Mouse (Mus musculus) C2C12 (cell line): ENCODE results near the gene Olfr1049. TPM values are rescaled to one million over a fixed set of nuclear protein-coding genes. Genes with fewer than 3 reads are reported as not detected.
"Not testable (repeated sequence)": the region's sequence is repeated elsewhere in the genome, so short reads cannot be mapped to it uniquely, and the experiment has no call there.

Experiments used
- H3K27me3 ChIP-seq: one replicate; pipeline ENCODE4 v1.6.1; 2011; ENCODE audit not compliant: control insufficient read depth, insufficient read depth, insufficient read length
- H3K36me3 ChIP-seq: one replicate; pipeline ENCODE4 v1.6.1; 2011; ENCODE audit not compliant: control insufficient read depth, insufficient read depth
- H3K4me3 ChIP-seq: one replicate; pipeline ENCODE4 v1.5.1; 2011; ENCODE audit warnings: mild to moderate bottlenecking, control low read depth; ENCODE audit not compliant: poor library complexity, insufficient read depth, severe bottlenecking
- H3K79me2 ChIP-seq: one replicate; pipeline ENCODE4 v1.6.1; 2011; ENCODE audit not compliant: control insufficient read depth, insufficient read depth
- H3K79me3 ChIP-seq: one replicate; pipeline ENCODE4 v1.6.1; 2011; ENCODE audit warnings: low read depth, control low read depth
- H3ac ChIP-seq: one replicate; pipeline ENCODE3; 2011; ENCODE audit warnings: low read depth; ENCODE audit not compliant: control insufficient read depth, insufficient read length
- CEBPB ChIP-seq: IDR thresholded peaks from one replicate; pipeline ENCODE4 v1.6.1; 2011; ENCODE audit warnings: low read depth, mild to moderate bottlenecking, control low read depth, moderate library complexity
- CTCF ChIP-seq: IDR thresholded peaks from one replicate; pipeline ENCODE4 v1.5.1; 2011; ENCODE audit not compliant: control insufficient read depth, insufficient read depth, insufficient read length
- FOSL1 ChIP-seq: IDR thresholded peaks from one replicate; pipeline ENCODE4 v1.8.0; 2011; ENCODE audit warnings: mild to moderate bottlenecking, low read length; ENCODE audit not compliant: poor library complexity, insufficient read depth, severe bottlenecking
- MAX ChIP-seq: IDR thresholded peaks from one replicate; pipeline ENCODE4 v1.6.1; 2011; ENCODE audit warnings: mild to moderate bottlenecking, control low read depth
- MYOD1 ChIP-seq: IDR thresholded peaks from one replicate; pipeline ENCODE4 v1.6.1; 2011; ENCODE audit warnings: low read depth; ENCODE audit not compliant: control insufficient read depth, insufficient read length
- MYOG ChIP-seq: IDR thresholded peaks from one replicate; pipeline ENCODE4 v1.6.1; 2011; ENCODE audit not compliant: control insufficient read depth, insufficient read length; ENCODE audit errors: extremely low read depth
- USF1 ChIP-seq: IDR thresholded peaks from one replicate; pipeline ENCODE4 v1.6.1; 2011; ENCODE audit warnings: low read depth, mild to moderate bottlenecking, control low read depth, moderate library complexity
- long read RNA-seq, 2 experiments: library from polyadenylated mRNA; unstranded; transcript quantifications; one replicate each; pipeline ENCODE4 v2.0.0; 2019 to 2020
- polyA plus RNA-seq: library from polyadenylated mRNA; unstranded; fragments of >200 nt; fragmentation: generic; extraction: Trizol; gene quantifications from one replicate; pipeline ENCODE4 v1.2.1, GENCODE M21; 2012; ENCODE audit warnings: missing spikeins

Gene Olfr1049
- not detected for polyA plus RNA-seq
- long read RNA-seq, experiment 1: 0 reads
- long read RNA-seq, experiment 2: 0 reads

DNA sequence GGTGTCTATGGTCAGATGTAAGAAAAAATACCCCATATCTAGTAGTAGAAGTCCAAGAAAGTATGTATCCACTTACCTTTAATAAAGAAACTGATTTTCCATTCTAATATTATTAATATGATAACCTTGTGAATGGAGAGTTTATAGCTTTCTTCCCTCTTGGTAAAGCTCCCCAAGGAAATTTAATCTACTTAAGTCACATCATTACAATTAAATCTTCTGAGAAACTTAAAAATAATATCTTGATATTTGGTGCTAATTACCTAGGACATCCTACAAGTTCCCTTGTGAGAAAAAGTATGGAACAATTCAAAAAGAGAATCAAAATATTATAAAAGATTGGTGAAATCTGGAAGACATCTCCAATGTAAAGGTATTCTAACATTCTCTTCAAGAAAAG lies at the start of gene Olfr1049:
Gene Olfr1049, minus strand, starts transcription at position 101 of the 400 bp plus-strand sequence.
- not testable (repeated sequence) for H3ac ChIP-seq, H3K4me3 ChIP-seq, H3K36me3 ChIP-seq, H3K79me2 ChIP-seq, H3K27me3 ChIP-seq, H3K79me3 ChIP-seq

GRCm38 (mm10) chr2:86292155-86292554 lies 34.0 kb upstream of the Olfr1049 start, which contains the start of gene Olfr1052:
Gene Olfr1052 (plus strand): TSS chr2:86292455.
- H3K79me2 ChIP-seq: no peaks in the 10 kb centered on the region
- H3K36me3 ChIP-seq: no peaks in the 10 kb centered on the region
- H3ac ChIP-seq: no peak within 1 kb of the TSS
- H3K27me3 ChIP-seq: no peaks in the 10 kb centered on the region
- TF ChIP-seq CTCF (no peak), FOSL1 (no peak), MYOD1 (no peak), USF1 (no peak), MYOG (no peak), CEBPB (no peak), MAX (no peak)
- no peaks in the 10 kb centered on the region for H3K79me3 ChIP-seq
- no peak within 1 kb of the TSS for H3K4me3 ChIP-seq

- H3K27me3 ChIP-seq, H3K79me2 ChIP-seq, H3ac ChIP-seq, H3K36me3 ChIP-seq, H3K4me3 ChIP-seq, H3K79me3 ChIP-seq: not testable (repeated sequence)
Measured at GRCm38 (mm10) chr2:86278988-86279387, 20.9 kb upstream of the Olfr1049 start, which contains the start of gene Olfr1051. Gene Olfr1051 (minus strand): TSS chr2:86279088.

DNA sequence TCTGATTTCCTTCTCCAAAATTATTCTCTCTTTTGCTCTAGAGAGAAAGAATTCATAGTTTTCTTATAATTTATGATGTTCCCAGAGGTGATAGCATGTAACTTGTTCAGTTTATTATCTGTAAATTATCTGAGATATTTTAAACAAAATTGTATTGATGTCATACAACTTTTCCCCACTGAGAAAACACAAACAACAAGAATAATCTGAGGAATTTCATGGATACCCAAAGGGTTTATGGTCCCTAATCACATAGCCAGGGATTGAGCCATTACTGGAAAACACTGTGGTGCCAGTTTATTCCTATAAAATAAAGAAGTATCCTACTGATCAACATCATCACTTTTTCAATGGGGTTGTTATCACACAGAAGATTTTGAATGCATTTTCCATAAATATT lies 17.9 kb downstream of the Olfr1049 start, which contains the start of gene Olfr1048:
Gene Olfr1048, minus strand, starts transcription at position 101 of the 400 bp plus-strand sequence.
- H3K4me3 ChIP-seq: no peak within 1 kb of the TSS
- H3K36me3 ChIP-seq: no peaks in the 10 kb centered on the region
- no peaks in the 10 kb centered on the region for H3K79me2 ChIP-seq
- no peaks in the 10 kb centered on the region for H3K79me3 ChIP-seq
- H3K27me3 ChIP-seq: no peaks in the 10 kb centered on the region
- no peak for TF ChIP-seq MYOG
- TF ChIP-seq MYOD1: no peak
- TF ChIP-seq CTCF: no peak
- no peak for TF ChIP-seq MAX
- TF ChIP-seq CEBPB: no peak
- no peak for TF ChIP-seq USF1
- no peak for TF ChIP-seq FOSL1
- no peak within 1 kb of the TSS for H3ac ChIP-seq

DNA sequence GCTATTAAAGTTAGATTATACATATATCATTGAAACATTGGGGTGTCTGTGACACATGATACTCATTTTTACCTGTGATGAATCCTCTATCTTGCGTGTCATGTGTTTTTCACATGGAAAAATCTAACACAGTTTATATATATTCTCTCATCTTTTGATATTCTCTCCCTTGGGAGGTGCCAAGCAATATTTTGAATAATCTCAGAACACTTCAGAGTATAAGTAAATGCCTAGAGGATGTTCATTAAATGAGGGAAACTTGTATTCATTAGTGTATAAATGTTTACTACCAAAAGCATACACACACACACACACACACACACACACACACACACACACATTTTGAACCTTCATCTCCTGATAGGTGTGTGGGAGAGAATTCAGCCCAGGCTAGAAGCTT lies 26.8 kb downstream of the Olfr1049 start, which contains the start of gene Olfr1047:
Gene Olfr1047, minus strand, starts transcription at position 101 of the 400 bp plus-strand sequence.
- Histone ChIP-seq H3K36me3 (no peaks in the 10 kb centered on the region), H3K27me3 (no peaks in the 10 kb centered on the region), H3K79me3 (no peaks in the 10 kb centered on the region), H3K79me2 (no peaks in the 10 kb centered on the region), H3K4me3 (no peak within 1 kb of the TSS), H3ac (no peak within 1 kb of the TSS)
- TF ChIP-seq CTCF (no peak), USF1 (no peak), MYOG (no peak), MYOD1 (no peak), CEBPB (no peak)

DNA sequence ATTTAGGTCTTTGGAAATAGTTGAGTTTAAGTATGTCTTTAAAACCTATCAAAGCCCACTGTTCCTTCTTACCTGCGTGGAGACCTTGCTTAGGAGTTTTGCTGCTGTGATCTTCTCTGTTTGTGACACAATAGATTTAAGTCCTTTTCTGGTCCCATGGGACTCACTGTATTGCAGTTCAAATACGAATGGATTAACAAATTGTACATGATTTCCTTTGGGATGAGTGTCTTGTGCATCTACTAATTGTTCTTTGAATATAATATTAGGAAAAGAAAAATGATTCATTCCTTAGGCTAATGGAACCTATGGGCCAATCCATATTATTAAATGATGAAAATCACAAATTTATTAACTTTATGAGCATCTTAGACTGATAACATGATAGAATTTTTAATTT lies 38.9 kb downstream of the Olfr1049 start, which contains the start of gene Olfr1046:
Gene Olfr1046, minus strand, starts transcription at position 101 of the 400 bp plus-strand sequence.
- no peaks in the 10 kb centered on the region for H3K79me2 ChIP-seq
- H3ac ChIP-seq: no peak within 1 kb of the TSS
- H3K36me3 ChIP-seq: no peaks in the 10 kb centered on the region
- TF ChIP-seq MAX (no peak), CEBPB (no peak), CTCF (no peak)
- H3K79me3 ChIP-seq: no peaks in the 10 kb centered on the region
- no peak within 1 kb of the TSS for H3K4me3 ChIP-seq
- no peaks in the 10 kb centered on the region for H3K27me3 ChIP-seq

Other genes starting within 250 kb of the Olfr1049 start
- not detected for gene Olfr1033, start 237.7 kb downstream of the Olfr1049 start, polyA plus RNA-seq
- gene Olfr1034, start 212.5 kb downstream of the Olfr1049 start, polyA plus RNA-seq: not detected
- not detected for gene Olfr1036, start 184.3 kb downstream of the Olfr1049 start, polyA plus RNA-seq
- gene Olfr1037, start 170.9 kb downstream of the Olfr1049 start, polyA plus RNA-seq: not detected
- gene Olfr1039, start 122.4 kb downstream of the Olfr1049 start, polyA plus RNA-seq: not detected
- gene Olfr1040, start 111.6 kb downstream of the Olfr1049 start, polyA plus RNA-seq: not detected
- gene Olfr1042, start 96.5 kb downstream of the Olfr1049 start, polyA plus RNA-seq: not detected
- gene Olfr1043, start 90.8 kb downstream of the Olfr1049 start, polyA plus RNA-seq: not detected
- not detected for gene Olfr1044, start 80.5 kb downstream of the Olfr1049 start, polyA plus RNA-seq
- gene Olfr52, start 72.6 kb downstream of the Olfr1049 start, polyA plus RNA-seq: not detected
- not detected for gene Olfr1045, start 55.3 kb downstream of the Olfr1049 start, polyA plus RNA-seq
- gene Olfr1046, start 39.0 kb downstream of the Olfr1049 start, polyA plus RNA-seq: not detected
- gene Olfr1047, start 26.9 kb downstream of the Olfr1049 start, polyA plus RNA-seq: not detected
- gene Olfr1048, start 18.0 kb downstream of the Olfr1049 start, polyA plus RNA-seq: not detected
- gene Olfr1051, start 20.8 kb upstream of the Olfr1049 start, polyA plus RNA-seq: not detected
- gene Olfr1052, start 34.1 kb upstream of the Olfr1049 start, polyA plus RNA-seq: not detected
- gene Olfr1053, start 57.0 kb upstream of the Olfr1049 start, polyA plus RNA-seq: not detected
- gene Olfr1054, start 77.1 kb upstream of the Olfr1049 start, polyA plus RNA-seq: not detected
- gene Olfr1055, start 92.0 kb upstream of the Olfr1049 start, polyA plus RNA-seq: not detected
- gene Olfr1056, start 104.1 kb upstream of the Olfr1049 start, polyA plus RNA-seq: not detected
- not detected for gene Olfr1057, start 120.1 kb upstream of the Olfr1049 start, polyA plus RNA-seq
- not detected for gene Olfr1058, start 130.2 kb upstream of the Olfr1049 start, polyA plus RNA-seq
- gene Olfr1061, start 155.7 kb upstream of the Olfr1049 start, polyA plus RNA-seq: not detected
- not detected for gene Olfr1062, start 168.4 kb upstream of the Olfr1049 start, polyA plus RNA-seq
- not detected for gene Olfr1065, start 192.3 kb upstream of the Olfr1049 start, polyA plus RNA-seq
- not detected for gene Olfr1066, start 197.9 kb upstream of the Olfr1049 start, polyA plus RNA-seq
- gene Olfr228, start 229.1 kb upstream of the Olfr1049 start, polyA plus RNA-seq: not detected